Mouse (Mus musculus): ENCODE data around the gene Tent2.

Gene Tent2

GRCm38 (mm10) chr13:93143819-93144283 is 48.3 kb downstream of the Tent2 start:
- DNase-seq (ENCODE audit: low read depth, low spot score), result no peak

- no peak for DNase-seq (ENCODE audit: low read depth, low spot score)
These were observed 51.0 kb downstream of the Tent2 start for GRCm38 (mm10) chr13:93141184-93141583.

GRCm38 (mm10) chr13:93138059-93138458 is 54.1 kb downstream of the Tent2 start:
- no peak for DNase-seq (ENCODE audit: low read depth, low spot score)

GRCm38 (mm10) chr13:93137098-93137497 is 55.1 kb downstream of the Tent2 start:
- no peak for DNase-seq (ENCODE audit: low read depth, low spot score)

GRCm38 (mm10) chr13:93136251-93136650 is 55.9 kb downstream of the Tent2 start:
- DNase-seq (ENCODE audit: low read depth, low spot score), result no peak

- no peak for DNase-seq (ENCODE audit: low read depth, low spot score)
These were observed 56.7 kb downstream of the Tent2 start for GRCm38 (mm10) chr13:93135501-93135900.

GRCm38 (mm10) chr13:93130674-93131073 is 61.5 kb downstream of the Tent2 start:
- DNase-seq (ENCODE audit: low read depth, low spot score), result no peak

- DNase-seq (ENCODE audit: low read depth, low spot score), result no peak
These were observed 63.2 kb downstream of the Tent2 start for GRCm38 (mm10) chr13:93128961-93129360.

GRCm38 (mm10) chr13:93128111-93128860 is 63.9 kb downstream of the Tent2 start:
- DNase-seq (ENCODE audit: low read depth, low spot score), result no peak

GRCm38 (mm10) chr13:93122321-93122720 is 69.9 kb downstream of the Tent2 start:
- no peak for DNase-seq (ENCODE audit: low read depth, low spot score)

- no peak for DNase-seq (ENCODE audit: low read depth, low spot score)
These were observed 74.9 kb downstream of the Tent2 start for GRCm38 (mm10) chr13:93117241-93117640.

GRCm38 (mm10) chr13:93102340-93103090 is 89.7 kb downstream of the Tent2 start:
- no peak for DNase-seq (ENCODE audit: low read depth, low spot score)

- no peak for DNase-seq (ENCODE audit: low read depth, low spot score)
These were observed 93.6 kb downstream of the Tent2 start for GRCm38 (mm10) chr13:93098596-93098995.

GRCm38 (mm10) chr13:93096643-93097042 is 95.5 kb downstream of the Tent2 start:
- no peak for DNase-seq (ENCODE audit: low read depth, low spot score)

Data from brain, embryonic 18.5 days (tissue).